Mouse (Mus musculus) forebrain, embryonic 11.5 days (tissue): ENCODE data around the gene Sds. TPM values are rescaled to one million over a fixed set of nuclear protein-coding genes. Genes with fewer than 3 reads are reported as not detected.

Experiments used
- ATAC-seq: fragments of 200-750 bp; cut with Nextera tagmentation; replicated peaks from 2 replicates; pipeline ENCODE4 v1.8.0; 2017; ENCODE audit warnings: moderate TSS enrichment; ENCODE audit not compliant: low FRiP score
- DNase-seq: peaks from one replicate; pipeline ENCODE4 v3.0.0-alpha.2; 2017; ENCODE audit warnings: low spot score
- H3K27ac ChIP-seq: fragments of 300-500 bp; sonication (generic); 2 replicates; pipeline ENCODE4 v1.5.1; 2014; ENCODE audit warnings: low read depth, low read length
- H3K27me3 ChIP-seq: fragments of 300-500 bp; sonication (generic); 2 replicates; pipeline ENCODE4 v1.6.1; 2014; ENCODE audit warnings: mild to moderate bottlenecking, low read length, mixed read lengths; ENCODE audit not compliant: control insufficient read depth, insufficient read depth
- H3K36me3 ChIP-seq: fragments of 300-500 bp; sonication (generic); 2 replicates; pipeline ENCODE4 v1.6.1; 2014; ENCODE audit warnings: mild to moderate bottlenecking, low read length, moderate library complexity, mixed read lengths; ENCODE audit not compliant: control insufficient read depth, insufficient read depth
- H3K4me1 ChIP-seq: fragments of 300-500 bp; sonication (generic); replicated peaks from 2 replicates; pipeline ENCODE4 v1.6.1; 2014; ENCODE audit warnings: low read length, mixed read lengths; ENCODE audit not compliant: control insufficient read depth, insufficient read depth
- H3K4me2 ChIP-seq: fragments of 300-500 bp; sonication (generic); 2 replicates; pipeline ENCODE4 v1.6.1; 2014; ENCODE audit warnings: low read depth, mild to moderate bottlenecking, low read length, moderate library complexity, mixed read lengths; ENCODE audit not compliant: severe bottlenecking
- H3K4me3 ChIP-seq: fragments of 300-500 bp; sonication (generic); 2 replicates; pipeline ENCODE4 v1.5.1; 2014; ENCODE audit warnings: low read depth, low read length
- H3K9ac ChIP-seq: fragments of 300-500 bp; sonication (generic); 2 replicates; pipeline ENCODE4 v1.6.1; 2014; ENCODE audit warnings: low read length
- H3K9me3 ChIP-seq: fragments of 300-500 bp; sonication (generic); 2 replicates; pipeline ENCODE4 v1.6.1; 2016; ENCODE audit warnings: low read length, mixed read lengths; ENCODE audit not compliant: control insufficient read depth
- WGBS: fragments of 180-500 bp; shearing (Covaris S2); extraction: QIAGEN DNeasy Blood & Tissue Kit; methylation state at CpG from one replicate; pipeline ENCODE4 v1.1.7; 2014; 5-methylcytosine and 5-hydroxymethylcytosine counted together
- polyA plus RNA-seq: library from polyadenylated mRNA; unstranded; fragments of >200 nt; fragmentation: Nextera tagmentation; extraction: Ambion mirVana; gene quantifications from 2 replicates; pipeline ENCODE4 v1.2.1, GENCODE M21; 2014

The Sds gene
- polyA plus RNA-seq, 1 experiment from 2014 or later: not detected

- Histone ChIP-seq H3K27me3 (peaks cover 58% of the 10 kb centered on the region), H3K9me3 (no peaks in the 10 kb centered on the region), H3K4me1 (peaks cover 28% of the 10 kb centered on the region), H3K4me2 (peak overlapping the region; percentile 77), H3K4me3 (peak overlapping the region; percentile 26), H3K27ac (peak overlapping the region; percentile 84), H3K36me3 (no peaks in the 10 kb centered on the region), H3K9ac (peak overlapping the region; percentile 63)
- ATAC-seq (no peak), DNase-seq (peak; percentile 56)
- WGBS: 1% methylated on average over 13 of the region's 13 CpGs
Measured at GRCm38 (mm10) chr5:120438469-120438868, 37.9 kb upstream of the Sds start.

GRCm38 (mm10) chr5:120438991-120439710 is 37.2 kb upstream of the Sds start:
- H3K9ac ChIP-seq: peak overlapping the region; percentile 45
- H3K4me1 ChIP-seq: peaks cover 27% of the 10 kb centered on the region
- WGBS: 16% methylated on average over 27 of the region's 27 CpGs
- H3K36me3 ChIP-seq: no peaks in the 10 kb centered on the region
- DNase-seq (peak; percentile 66), ATAC-seq (no peak)
- H3K27me3 ChIP-seq: peaks cover 51% of the 10 kb centered on the region
- H3K9me3 ChIP-seq: no peaks in the 10 kb centered on the region
- peak overlapping the region; percentile 5; the same call in 1 of the 2 replicates for H3K4me3 ChIP-seq
- H3K4me2 ChIP-seq: peak overlapping the region; percentile 77; the same call in 1 of the 2 replicates
- H3K27ac ChIP-seq: peak overlapping the region; percentile 50

GRCm38 (mm10) chr5:120439887-120440670 is 36.2 kb upstream of the Sds start:
- H3K27me3 ChIP-seq: peaks cover 42% of the 10 kb centered on the region
- peaks cover 27% of the 10 kb centered on the region for H3K4me1 ChIP-seq
- ATAC-seq (no peak), DNase-seq (peak; percentile 74)
- H3K4me2 ChIP-seq: peak overlapping the region; percentile 36
- H3K4me3 ChIP-seq: peak overlapping the region; percentile 5; the same call in 1 of the 2 replicates
- H3K9ac ChIP-seq: peak overlapping the region; percentile 45
- 15% methylated on average over 58 of the region's 61 CpGs for WGBS
- no peaks in the 10 kb centered on the region for H3K9me3 ChIP-seq
- no peaks in the 10 kb centered on the region for H3K36me3 ChIP-seq
- peak overlapping the region; percentile 50 for H3K27ac ChIP-seq

GRCm38 (mm10) chr5:120440733-120441132 is 35.6 kb upstream of the Sds start:
- Histone ChIP-seq H3K27me3 (peaks cover 36% of the 10 kb centered on the region), H3K4me1 (peaks cover 25% of the 10 kb centered on the region), H3K9ac (no peak overlapping the region), H3K4me2 (peak overlapping the region; percentile 36; the same call in 1 of the 2 replicates), H3K9me3 (no peaks in the 10 kb centered on the region), H3K36me3 (no peaks in the 10 kb centered on the region), H3K27ac (no peak overlapping the region), H3K4me3 (no peak overlapping the region; the same call in 1 of the 2 replicates)
- WGBS: 14% methylated on average over 14 of the region's 14 CpGs
- ATAC-seq (peak; percentile 23; the same call in 1 of the 2 replicates), DNase-seq (peak; percentile 99)

- Histone ChIP-seq H3K27ac (no peak overlapping the region), H3K9me3 (no peaks in the 10 kb centered on the region), H3K36me3 (no peaks in the 10 kb centered on the region), H3K27me3 (no peaks in the 10 kb centered on the region; the same call in 1 of the 2 replicates), H3K4me1 (no peaks in the 10 kb centered on the region), H3K9ac (no peak overlapping the region), H3K4me2 (no peak overlapping the region), H3K4me3 (no peak overlapping the region)
- ATAC-seq (no peak), DNase-seq (no peak)
- 59% methylated on average over 13 of the region's 13 CpGs for WGBS
Measured at GRCm38 (mm10) chr5:120447305-120447704, 29.0 kb upstream of the Sds start.

- DNase-seq (no peak), ATAC-seq (no peak)
- Histone ChIP-seq H3K4me2 (no peak overlapping the region), H3K27ac (no peak overlapping the region), H3K27me3 (no peaks in the 10 kb centered on the region), H3K4me1 (0 out of 2 replicates have a peak, but pooled peaks cover 3% of the 10 kb centered on the region), H3K4me3 (no peak overlapping the region), H3K9ac (no peak overlapping the region), H3K9me3 (no peaks in the 10 kb centered on the region), H3K36me3 (no peaks in the 10 kb centered on the region)
- 78% methylated on average over 14 of the region's 14 CpGs for WGBS
Measured at GRCm38 (mm10) chr5:120454756-120455337, 21.5 kb upstream of the Sds start.

GRCm38 (mm10) chr5:120456253-120456652 is 20.1 kb upstream of the Sds start:
- Histone ChIP-seq H3K36me3 (no peaks in the 10 kb centered on the region), H3K9me3 (no peaks in the 10 kb centered on the region), H3K9ac (no peak overlapping the region), H3K4me3 (no peak overlapping the region), H3K27ac (no peak overlapping the region), H3K4me2 (no peak overlapping the region), H3K27me3 (no peaks in the 10 kb centered on the region), H3K4me1 (0 out of 2 replicates have a peak, but pooled peaks cover 3% of the 10 kb centered on the region)
- no peak for ATAC-seq
- 63% methylated on average over 1 of the region's 1 CpGs for WGBS
- no peak for DNase-seq

GRCm38 (mm10) chr5:120456841-120457554 is 19.3 kb upstream of the Sds start:
- 0 out of 2 replicates have a peak, but pooled peaks have one; percentile 12 for ATAC-seq
- no peaks in the 10 kb centered on the region for H3K36me3 ChIP-seq
- H3K27me3 ChIP-seq: no peaks in the 10 kb centered on the region
- WGBS: 47% methylated on average over 7 of the region's 7 CpGs
- no peak overlapping the region for H3K4me2 ChIP-seq
- no peak overlapping the region for H3K9ac ChIP-seq
- H3K4me3 ChIP-seq: no peak overlapping the region
- DNase-seq: no peak
- H3K4me1 ChIP-seq: 0 out of 2 replicates have a peak, but pooled peaks cover 3% of the 10 kb centered on the region
- no peaks in the 10 kb centered on the region for H3K9me3 ChIP-seq
- H3K27ac ChIP-seq: no peak overlapping the region
